Mouse (Mus musculus) cerebellum, adult 9-11 months (tissue): ENCODE data around the gene Zswim1.

Experiments
- DNase-seq: peaks from one replicate; pipeline ENCODE4 v3.0.0; 2022

The Zswim1 gene

GRCm38 (mm10) chr2:164793772-164794171, 28.7 kb upstream of the Zswim1 start:
- DNase-seq: no peak

GRCm38 (mm10) chr2:164794293-164794692, 28.2 kb upstream of the Zswim1 start:
- DNase-seq: peak; percentile 85

DNA sequence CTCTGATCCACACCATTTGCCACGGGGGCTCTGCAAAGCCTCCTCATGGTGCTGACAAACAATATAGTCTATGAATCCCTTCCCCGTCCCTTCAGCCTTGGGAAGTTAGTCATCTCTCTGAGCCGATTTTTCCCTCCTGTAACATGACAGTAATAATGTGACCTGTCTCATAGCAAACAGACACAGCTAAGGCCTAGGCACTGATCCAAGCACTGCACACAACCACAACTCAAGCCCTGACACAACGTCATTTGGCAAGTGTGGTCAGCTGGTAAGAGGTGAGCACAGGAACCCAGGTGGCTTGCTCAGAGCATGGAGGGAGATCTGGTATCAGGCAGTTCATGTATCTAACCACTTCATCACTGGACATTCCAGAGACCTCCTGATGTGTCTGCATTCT, 26.6 kb upstream of the Zswim1 start:
- peak; percentile 22 for DNase-seq

DNA sequence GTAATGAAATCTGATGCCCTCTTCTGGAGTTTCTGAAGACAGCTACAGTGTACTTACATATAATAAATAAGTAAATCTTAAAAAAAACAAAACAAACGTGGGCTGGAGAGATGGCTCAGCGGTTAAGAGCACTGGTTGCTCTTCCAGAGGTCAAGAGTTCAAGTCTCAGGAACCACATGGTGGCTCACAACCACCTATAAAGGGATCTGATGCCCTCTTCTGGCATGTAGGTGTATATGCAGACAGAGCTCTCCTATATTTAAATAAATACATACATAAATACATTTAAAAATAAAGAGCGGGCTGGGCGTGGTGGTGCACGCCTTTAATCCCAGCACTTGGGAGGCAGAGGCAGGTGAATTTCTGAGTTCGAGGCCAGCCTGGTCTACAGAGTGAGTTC, 23.9 kb upstream of the Zswim1 start:
- peak; percentile 10 for DNase-seq

DNA sequence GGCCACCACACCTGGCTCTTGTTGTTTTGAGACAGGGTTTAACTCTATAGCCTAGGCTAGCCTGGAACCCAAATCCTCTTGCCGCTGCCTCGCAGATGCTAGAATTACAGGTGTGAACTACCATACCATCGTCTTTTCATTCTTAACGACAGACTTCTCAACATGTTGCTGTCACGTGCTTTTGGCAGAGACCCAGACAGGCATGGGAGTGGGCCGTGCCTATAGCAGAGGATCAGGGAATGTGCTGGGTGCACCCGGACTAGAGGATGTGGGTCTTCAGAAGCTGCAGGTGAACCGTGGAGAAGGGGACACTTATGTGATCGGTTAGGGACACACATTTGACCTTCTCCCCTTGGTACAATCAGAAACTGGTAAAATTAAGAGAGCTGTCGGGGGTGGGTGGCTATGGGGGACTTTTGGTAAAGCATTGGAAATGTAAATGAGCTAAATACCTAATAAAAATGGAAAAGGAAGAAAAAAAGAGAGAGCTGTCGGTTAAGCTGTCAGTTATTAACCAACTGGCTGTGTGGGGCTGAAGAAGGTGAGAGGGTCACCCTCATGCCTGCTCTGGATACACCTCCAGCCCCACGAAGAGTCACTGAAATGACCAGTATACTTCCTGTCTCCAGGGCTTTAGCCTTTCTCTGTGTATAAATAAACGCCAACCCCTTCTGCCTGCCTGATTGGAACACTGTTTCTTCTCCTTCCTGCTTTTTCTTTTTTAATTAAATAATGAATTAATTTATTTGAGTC, 22.1 kb upstream of the Zswim1 start:
- DNase-seq: no peak

- DNase-seq: no peak
Measured at GRCm38 (mm10) chr2:164803201-164803920, 19.1 kb upstream of the Zswim1 start.

DNA sequence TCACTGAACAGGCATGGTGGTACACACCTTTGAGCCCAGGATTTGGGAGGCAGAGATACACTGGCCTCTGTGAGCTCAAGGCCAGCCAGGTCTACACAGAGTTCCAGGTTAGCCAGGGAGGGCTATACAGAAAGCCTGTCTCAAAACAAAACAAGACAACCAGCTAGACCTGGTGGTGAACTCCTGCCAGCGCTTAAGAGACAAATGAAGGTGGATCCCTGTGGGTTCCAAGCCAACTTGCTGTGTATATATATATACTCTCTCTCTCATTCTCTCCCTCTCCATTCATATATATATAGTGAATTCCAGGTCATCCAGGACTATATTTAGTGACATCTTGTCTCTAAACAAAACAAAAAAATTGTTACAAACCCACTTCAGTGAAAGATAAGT, 18.6 kb upstream of the Zswim1 start:
- DNase-seq: no peak

- DNase-seq: peak; percentile 98
Measured at GRCm38 (mm10) chr2:164804533-164805331, 17.8 kb upstream of the Zswim1 start, which contains the start of the genes Acot8 and Zswim3. Gene Acot8, minus strand, starts transcription at chr2:164804882. Gene Zswim3, plus strand, starts transcription at chr2:164805098.

DNA sequence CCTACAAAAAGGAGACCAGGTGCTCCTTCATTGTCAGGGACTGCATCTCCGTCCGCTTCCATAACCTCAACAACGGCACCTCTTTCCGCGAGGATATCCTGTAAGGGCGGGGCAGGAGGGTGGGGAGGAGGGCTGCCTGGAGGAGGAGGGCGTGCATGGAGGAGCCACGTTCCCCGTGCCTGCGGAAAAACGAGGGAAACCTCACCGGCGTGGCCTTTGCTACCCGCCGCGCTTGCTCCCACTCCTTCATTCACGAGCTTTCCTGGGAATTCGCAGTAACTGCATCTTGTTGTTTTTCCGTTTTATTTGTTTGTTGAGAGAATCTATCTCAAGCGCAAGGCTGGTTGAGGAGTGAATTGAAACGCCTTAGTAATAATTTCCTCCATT, 17.2 kb upstream of the Zswim1 start:
- DNase-seq: no peak

GRCm38 (mm10) chr2:164806614-164807013, 15.9 kb upstream of the Zswim1 start:
- no peak for DNase-seq

- no peak for DNase-seq
Measured at GRCm38 (mm10) chr2:164813557-164813956, 8.9 kb upstream of the Zswim1 start.

DNA sequence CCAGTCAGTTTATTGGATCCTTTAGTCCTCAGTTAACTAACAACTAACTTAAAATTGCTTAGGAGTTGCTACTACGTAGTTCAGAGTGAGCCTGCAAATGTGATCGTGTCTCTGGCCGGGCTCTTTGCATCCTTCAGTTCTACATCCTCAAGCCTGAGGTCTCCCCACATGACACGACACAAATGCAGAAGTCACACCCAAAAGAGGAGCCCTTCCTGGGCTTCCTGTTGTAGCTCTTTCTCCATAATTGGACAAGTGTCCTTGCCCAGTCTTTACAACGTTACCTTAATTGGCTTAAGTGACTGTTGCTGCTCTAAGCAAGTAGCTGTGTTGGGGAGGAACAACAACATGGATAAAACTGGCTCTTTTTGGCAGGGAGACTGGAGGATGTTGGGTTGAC, 7.1 kb upstream of the Zswim1 start:
- DNase-seq: no peak

DNA sequence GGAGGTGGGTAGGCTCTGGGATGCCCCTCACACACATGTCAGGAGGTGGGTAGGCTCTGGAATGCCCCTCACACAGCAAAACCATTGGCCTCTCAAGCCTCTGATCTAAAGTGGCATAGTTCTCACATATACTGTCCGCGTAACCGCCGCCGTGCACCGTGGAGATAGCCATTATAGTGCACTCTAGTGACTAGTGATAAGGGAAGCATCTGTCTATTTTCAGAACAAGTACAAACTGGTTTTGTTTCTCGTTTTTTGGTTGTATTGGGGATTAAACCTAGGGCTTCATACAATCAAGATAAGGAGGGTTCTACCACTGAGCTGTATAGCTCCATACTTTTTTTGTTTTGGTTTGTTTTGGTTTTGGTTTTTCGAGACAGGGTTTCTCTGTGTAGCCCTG, 6.7 kb upstream of the Zswim1 start:
- DNase-seq: no peak

DNA sequence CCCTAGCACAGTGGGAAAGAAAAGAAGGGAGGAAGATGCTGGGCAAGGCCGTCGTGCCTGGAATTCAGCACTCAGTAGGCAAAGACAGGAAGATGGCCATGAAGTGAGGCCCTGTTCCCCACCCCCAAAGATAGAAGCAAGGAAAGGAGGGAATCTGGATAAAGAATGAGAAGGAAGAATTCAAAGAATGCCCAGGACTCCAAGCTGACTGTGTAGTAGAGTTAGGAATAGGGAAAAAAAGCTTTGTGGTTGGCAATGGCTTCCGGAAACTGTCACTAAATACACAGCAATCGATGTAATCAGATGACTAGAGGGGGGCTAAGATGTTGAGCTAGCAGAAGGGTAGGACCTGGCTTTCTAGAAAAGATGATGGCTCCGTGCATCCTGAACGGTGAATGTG, 5.3 kb upstream of the Zswim1 start:
- no peak for DNase-seq

GRCm38 (mm10) chr2:164817703-164818102, 4.8 kb upstream of the Zswim1 start:
- no peak for DNase-seq

GRCm38 (mm10) chr2:164821060-164821459, 1.4 kb upstream of the Zswim1 start:
- DNase-seq: peak; percentile 56

- DNase-seq: no peak
Measured at GRCm38 (mm10) chr2:164823181-164823585, 697 bp downstream of the Zswim1 start.

DNA sequence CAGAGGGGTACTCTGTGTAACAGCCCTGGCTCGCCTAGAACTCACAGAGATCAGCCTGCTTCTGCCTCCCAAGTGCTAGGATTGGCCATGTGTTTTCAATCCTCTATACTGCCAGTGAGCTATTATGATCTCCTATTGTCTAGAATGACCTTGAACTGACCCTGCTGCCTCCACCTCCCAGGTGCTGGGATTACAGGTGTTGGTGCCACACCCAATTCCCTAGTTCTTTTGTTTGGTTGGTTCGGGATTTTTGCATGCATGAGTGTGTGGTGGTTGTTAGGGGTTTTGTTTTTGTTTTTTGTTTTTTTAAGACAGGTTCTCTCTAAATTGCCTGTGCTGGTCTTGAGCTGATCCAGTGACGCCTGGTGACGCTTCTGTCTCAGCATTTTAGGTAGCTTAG, 1.5 kb downstream of the Zswim1 start:
- no peak for DNase-seq

- DNase-seq: no peak
Measured at GRCm38 (mm10) chr2:164825521-164825920, 3.0 kb downstream of the Zswim1 start.

DNA sequence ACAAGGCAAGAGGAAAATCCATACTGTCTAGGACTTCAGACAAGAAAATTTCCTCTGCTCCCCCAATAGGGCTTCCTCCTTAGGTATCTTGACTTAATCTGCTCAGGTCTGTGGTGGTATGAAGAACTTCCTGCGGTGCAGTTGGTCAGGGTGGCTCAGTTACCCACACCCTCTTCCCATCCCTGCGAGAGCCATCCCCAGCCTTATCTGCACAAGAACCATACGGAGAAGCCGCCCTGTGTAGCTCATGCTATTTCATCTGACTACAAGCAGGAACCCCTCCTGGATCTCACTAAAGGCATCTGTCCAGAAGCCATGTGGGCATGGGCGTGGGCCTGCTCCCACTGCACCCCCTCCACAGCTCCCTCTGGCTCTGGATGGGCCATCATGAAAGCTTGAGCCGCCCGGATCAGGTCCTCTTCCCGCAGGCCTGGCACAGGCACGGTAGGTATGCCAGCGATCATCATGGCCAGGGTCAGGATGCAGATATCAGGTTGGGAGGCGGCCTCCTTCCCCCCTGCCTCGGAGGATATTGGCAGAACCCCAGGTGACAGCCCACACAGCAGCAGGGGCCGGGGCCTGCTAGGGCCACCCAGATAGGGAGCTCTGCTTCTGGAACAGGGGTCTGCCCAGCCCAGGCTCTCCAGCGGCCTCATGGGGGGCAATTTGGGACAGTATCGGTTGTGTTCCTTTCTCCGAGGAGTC, 4.8 kb downstream of the Zswim1 start:
- DNase-seq: no peak

DNA sequence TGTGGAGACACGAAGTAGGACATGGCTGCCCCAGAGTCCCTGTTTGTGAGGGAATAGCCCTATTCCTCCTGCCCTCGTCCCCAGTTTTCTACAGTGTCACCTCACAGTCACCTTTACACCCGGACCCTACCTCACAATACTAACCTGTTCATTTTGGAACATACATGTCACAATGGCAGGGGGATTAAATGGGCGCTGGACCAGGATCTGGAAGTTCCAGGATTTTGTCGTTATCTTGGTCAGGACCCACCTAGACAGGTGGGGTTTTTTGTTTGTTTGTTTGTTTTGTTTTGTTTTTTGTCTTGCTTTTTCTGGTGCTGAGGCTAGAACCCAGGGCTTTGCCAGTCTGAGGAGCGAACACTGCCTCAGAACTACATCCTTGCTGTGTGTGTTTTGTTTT, 6.0 kb downstream of the Zswim1 start, which contains the start of gene Spata25:
Gene Spata25 (minus strand): TSS at position 101 of the 400 bp plus-strand sequence.
- DNase-seq: no peak

- DNase-seq: no peak
Measured at GRCm38 (mm10) chr2:164829090-164829489, 6.6 kb downstream of the Zswim1 start.

DNA sequence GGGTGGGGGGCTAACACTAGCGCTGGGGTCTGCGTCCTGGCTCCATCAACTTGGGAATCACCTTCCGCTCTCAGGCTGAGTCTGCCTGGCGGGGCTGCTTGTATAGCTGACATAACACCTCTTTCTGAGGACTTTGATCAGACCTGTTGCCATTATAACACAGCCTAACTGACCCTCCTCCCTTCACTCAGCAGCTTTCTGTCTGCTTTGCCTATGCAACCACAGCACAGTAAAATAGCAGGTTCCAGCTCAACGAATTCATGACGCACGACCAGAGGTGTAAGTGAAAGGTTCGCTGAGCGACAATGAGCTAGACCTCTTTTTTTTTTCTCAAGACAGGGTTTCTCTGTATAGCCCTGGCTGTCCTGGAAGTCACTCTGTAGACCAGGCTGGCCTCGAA, 8.5 kb downstream of the Zswim1 start:
- no peak for DNase-seq
